Mouse (Mus musculus): Measurements from ENCODE around the gene 5730480H06Rik. TPM values are rescaled to one million over a fixed set of nuclear protein-coding genes. Genes with fewer than 3 reads are reported as not detected.

5730480H06Rik gene
- total RNA-seq (2014; fragmentation: Nextera tagmentation), result 26.7 and 37.8 TPM in 2 replicates
- total RNA-seq (2017), result 10.7 and 15.7 TPM in 2 replicates

- ATAC-seq (replicated peaks; ENCODE audit: poor library complexity, severe bottlenecking), result no peak
These were observed at the start of gene 5730480H06Rik for GRCm38 (mm10) chr5:48327652-48328051. TSS of gene 5730480H06Rik (plus strand) at chr5:48327952.

GRCm38 (mm10) chr5:48301186-48301585, 26.6 kb upstream of the 5730480H06Rik start:
- no peak for ATAC-seq (replicated peaks; ENCODE audit: poor library complexity, severe bottlenecking)

- ATAC-seq (replicated peaks; ENCODE audit: poor library complexity, severe bottlenecking), result peak; percentile 46
These were observed 12.6 kb upstream of the 5730480H06Rik start for GRCm38 (mm10) chr5:48315057-48315602.

- no peak for ATAC-seq (replicated peaks; ENCODE audit: poor library complexity, severe bottlenecking)
These were observed 7.2 kb upstream of the 5730480H06Rik start for GRCm38 (mm10) chr5:48320597-48320996.

GRCm38 (mm10) chr5:48326221-48326620, 1.5 kb upstream of the 5730480H06Rik start:
- no peak for ATAC-seq (replicated peaks; ENCODE audit: poor library complexity, severe bottlenecking)

GRCm38 (mm10) chr5:48329751-48330150, 2.0 kb downstream of the 5730480H06Rik start:
- no peak for ATAC-seq (replicated peaks; ENCODE audit: poor library complexity, severe bottlenecking)

GRCm38 (mm10) chr5:48330817-48331216, 3.1 kb downstream of the 5730480H06Rik start:
- ATAC-seq (replicated peaks; ENCODE audit: poor library complexity, severe bottlenecking), result peak; percentile 49

GRCm38 (mm10) chr5:48331441-48331840, 3.7 kb downstream of the 5730480H06Rik start:
- peak; percentile 96 for ATAC-seq (replicated peaks; ENCODE audit: poor library complexity, severe bottlenecking)

- no peak for ATAC-seq (replicated peaks; ENCODE audit: poor library complexity, severe bottlenecking)
These were observed 5.7 kb downstream of the 5730480H06Rik start for GRCm38 (mm10) chr5:48333407-48333806.

- no peak for ATAC-seq (replicated peaks; ENCODE audit: poor library complexity, severe bottlenecking)
These were observed 6.2 kb downstream of the 5730480H06Rik start for GRCm38 (mm10) chr5:48333884-48334513.

- no peak for ATAC-seq (replicated peaks; ENCODE audit: poor library complexity, severe bottlenecking)
These were observed 13.2 kb downstream of the 5730480H06Rik start for GRCm38 (mm10) chr5:48340808-48341433.

GRCm38 (mm10) chr5:48345095-48345982, 17.6 kb downstream of the 5730480H06Rik start:
- peak; percentile 69 for ATAC-seq (replicated peaks; ENCODE audit: poor library complexity, severe bottlenecking)

- ATAC-seq (replicated peaks; ENCODE audit: poor library complexity, severe bottlenecking), result no peak
These were observed 18.4 kb downstream of the 5730480H06Rik start for GRCm38 (mm10) chr5:48345983-48346648.

- peak; percentile 91 for ATAC-seq (replicated peaks; ENCODE audit: poor library complexity, severe bottlenecking)
These were observed 21.6 kb downstream of the 5730480H06Rik start for GRCm38 (mm10) chr5:48349309-48349708.

- ATAC-seq (replicated peaks; ENCODE audit: poor library complexity, severe bottlenecking), result peak; percentile 100
These were observed 44.4 kb downstream of the 5730480H06Rik start for GRCm38 (mm10) chr5:48371890-48372766.

- ATAC-seq (replicated peaks; ENCODE audit: poor library complexity, severe bottlenecking), result no peak
These were observed 74.7 kb downstream of the 5730480H06Rik start for GRCm38 (mm10) chr5:48402497-48402896.

GRCm38 (mm10) chr5:48408276-48408675, 80.5 kb downstream of the 5730480H06Rik start:
- ATAC-seq (replicated peaks; ENCODE audit: poor library complexity, severe bottlenecking), result no peak

GRCm38 (mm10) chr5:48410348-48410747, 82.6 kb downstream of the 5730480H06Rik start:
- no peak for ATAC-seq (replicated peaks; ENCODE audit: poor library complexity, severe bottlenecking)

- no peak for ATAC-seq (replicated peaks; ENCODE audit: poor library complexity, severe bottlenecking)
These were observed 83.7 kb downstream of the 5730480H06Rik start for GRCm38 (mm10) chr5:48411462-48411861.
